Mouse (Mus musculus): Measurements from ENCODE around the gene Prkar2a. TPM values are rescaled to one million over a fixed set of nuclear protein-coding genes. Genes with fewer than 3 reads are reported as not detected.

Prkar2a gene
- polyA plus RNA-seq, 1 experiment from 2014 or later, result 8.2 TPM

DNA sequence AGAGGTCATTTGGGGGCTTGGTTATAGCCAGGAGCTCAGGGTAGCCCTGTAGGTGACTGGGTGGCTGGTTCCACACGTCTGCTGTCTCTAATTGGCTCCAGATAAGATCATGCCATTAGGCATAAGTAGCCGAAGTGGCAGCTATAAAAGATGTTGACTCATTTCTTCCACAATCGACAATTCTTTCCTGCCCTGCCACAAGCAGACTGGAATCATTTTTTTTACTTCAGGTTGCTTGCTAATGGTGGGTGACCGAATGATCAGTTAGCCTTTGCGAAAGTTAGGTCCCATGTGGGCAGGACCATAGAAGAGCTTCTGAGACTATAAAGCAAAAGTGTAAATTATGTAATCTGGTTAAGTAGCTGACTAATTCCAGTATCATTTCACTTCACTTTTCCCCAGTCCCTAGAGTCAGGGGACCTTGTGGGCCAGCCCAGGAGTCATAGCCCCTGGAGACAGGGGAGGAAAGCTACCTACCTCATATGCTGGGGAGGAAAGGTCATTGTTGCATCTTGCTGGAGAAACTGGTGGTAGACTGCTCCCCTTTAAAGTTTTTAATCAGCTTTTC lies 109.5 kb downstream of the Prkar2a start:
- WGBS (ENCODE audit: insufficient replicate concordance), result 88% methylated on average over 5 of the region's 5 CpGs
- Histone ChIP-seq H3K9me3 (ENCODE audit: low read length) (no peaks in the 10 kb centered on the region), H3K4me2 (ENCODE audit: low read depth, low read length) (peak overlapping the region; percentile 71), H3K36me3 (replicated peaks; ENCODE audit: insufficient read depth, low read length) (peaks cover 69% of the 10 kb centered on the region), H3K4me3 (ENCODE audit: low read depth, low read length) (peak overlapping the region; percentile 57; the same call in 1 of the 2 replicates), H3K9ac (replicated peaks) (peak overlapping the region; percentile 69; the same call in 1 of the 2 replicates), H3K4me1 (ENCODE audit: insufficient read depth) (peaks cover 27% of the 10 kb centered on the region), H3K27me3 (ENCODE audit: insufficient read depth, low read length) (no peaks in the 10 kb centered on the region), H3K27ac (ENCODE audit: low read depth) (peak overlapping the region; percentile 16; the same call in 1 of the 2 replicates)
- ATAC-seq (no peak), DNase-seq (peak; percentile 12)
- TF ChIP-seq CTCF (IDR thresholded peaks at IDR 0.05; ENCODE audit: low read depth), result no peak
- no peak for TF ChIP-seq EP300 (IDR thresholded peaks at IDR 0.05; ENCODE audit: low read depth)

DNA sequence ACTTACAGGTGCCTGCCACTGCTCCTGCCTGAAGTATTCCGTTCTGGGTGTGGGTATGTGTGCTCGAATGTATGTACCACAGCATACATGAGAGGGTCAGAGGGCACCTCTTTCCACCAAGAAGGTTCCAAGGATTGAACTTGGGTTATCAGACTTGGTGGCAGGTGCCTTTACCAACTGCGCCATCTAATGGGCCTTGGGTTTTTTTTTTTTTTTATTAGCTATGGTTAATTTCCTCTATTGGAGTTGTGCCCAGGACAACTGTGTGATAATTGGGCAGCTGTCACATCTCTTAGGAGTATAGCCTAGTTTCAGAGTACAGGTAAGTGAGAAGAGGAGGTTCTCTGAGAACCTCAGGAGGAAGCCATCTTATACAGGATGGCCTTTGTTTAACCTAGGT lies 110.5 kb downstream of the Prkar2a start:
- 0 out of 2 replicates have a peak overlapping the region, but pooled peaks have one; percentile 8 for H3K27ac ChIP-seq (ENCODE audit: low read depth)
- H3K4me2 ChIP-seq (ENCODE audit: low read depth, low read length), result peak overlapping the region; percentile 51; the same call in 1 of the 2 replicates
- no peaks in the 10 kb centered on the region for H3K27me3 ChIP-seq (ENCODE audit: insufficient read depth, low read length)
- TF ChIP-seq CTCF (IDR thresholded peaks at IDR 0.05; ENCODE audit: low read depth), result peak; percentile 17; the same call in 1 of the 2 replicates
- no peak for TF ChIP-seq EP300 (IDR thresholded peaks at IDR 0.05; ENCODE audit: low read depth)
- H3K4me1 ChIP-seq (ENCODE audit: insufficient read depth), result peaks cover 17% of the 10 kb centered on the region
- WGBS (ENCODE audit: insufficient replicate concordance), result 82% methylated on average over 3 of the region's 3 CpGs
- DNase-seq (peak; percentile 13), ATAC-seq (no peak)
- no peak overlapping the region for H3K9ac ChIP-seq (replicated peaks)
- no peaks in the 10 kb centered on the region for H3K9me3 ChIP-seq (ENCODE audit: low read length)
- peaks cover 79% of the 10 kb centered on the region for H3K36me3 ChIP-seq (replicated peaks; ENCODE audit: insufficient read depth, low read length)
- H3K4me3 ChIP-seq (ENCODE audit: low read depth, low read length), result no peak overlapping the region

Small RNAs within 50 kb of the gene (microRNA-seq; reads per million reads assigned to microRNA genes)
- not detected for gene Gm26298

Other genes starting within 250 kb of the Prkar2a start
- gene Ccdc71, start 228.8 kb upstream of the Prkar2a start, polyA plus RNA-seq (2015; fragmentation: Nextera tagmentation; extraction: Ambion mirVana), result 16.1 and 19.3 TPM in 2 replicates
- gene Klhdc8b, start 227.7 kb upstream of the Prkar2a start, polyA plus RNA-seq (2015; fragmentation: Nextera tagmentation; extraction: Ambion mirVana), result 8.5 and 9.1 TPM in 2 replicates
- gene Lamb2, start 209.6 kb upstream of the Prkar2a start, polyA plus RNA-seq (2015; fragmentation: Nextera tagmentation; extraction: Ambion mirVana), result 2.7 and 3.9 TPM in 2 replicates
- 13.8 and 17.0 TPM in 2 replicates for gene Usp19, start 198.7 kb upstream of the Prkar2a start, polyA plus RNA-seq (2015; fragmentation: Nextera tagmentation; extraction: Ambion mirVana)
- gene Qars, start 181.6 kb upstream of the Prkar2a start, polyA plus RNA-seq (2015; fragmentation: Nextera tagmentation; extraction: Ambion mirVana), result 33.0 and 33.3 TPM in 2 replicates
- gene Qrich1, start 172.5 kb upstream of the Prkar2a start, polyA plus RNA-seq (2015; fragmentation: Nextera tagmentation; extraction: Ambion mirVana), result 26.2 and 27.1 TPM in 2 replicates
- gene Impdh2, start 129.0 kb upstream of the Prkar2a start, polyA plus RNA-seq (2015; fragmentation: Nextera tagmentation; extraction: Ambion mirVana), result 45.6 and 49.5 TPM in 2 replicates
- gene Ndufaf3, start 121.9 kb upstream of the Prkar2a start, polyA plus RNA-seq (2015; fragmentation: Nextera tagmentation; extraction: Ambion mirVana), result 26.5 and 26.8 TPM in 2 replicates
- gene Dalrd3, start 119.4 kb upstream of the Prkar2a start, polyA plus RNA-seq (2015; fragmentation: Nextera tagmentation; extraction: Ambion mirVana), result 18.8 and 20.2 TPM in 2 replicates
- gene Wdr6, start 110.6 kb upstream of the Prkar2a start, polyA plus RNA-seq (2015; fragmentation: Nextera tagmentation; extraction: Ambion mirVana), result 4.5 and 5.7 TPM in 2 replicates
- gene P4htm, start 91.6 kb upstream of the Prkar2a start, polyA plus RNA-seq (2015; fragmentation: Nextera tagmentation; extraction: Ambion mirVana), result 0.40 and 0.41 TPM in 2 replicates
- 16.3 and 19.8 TPM in 2 replicates for gene Arih2, start 39.9 kb upstream of the Prkar2a start, polyA plus RNA-seq (2015; fragmentation: Nextera tagmentation; extraction: Ambion mirVana)
- gene Slc25a20, start 27.2 kb upstream of the Prkar2a start, polyA plus RNA-seq (2015; fragmentation: Nextera tagmentation; extraction: Ambion mirVana), result 104 and 114 TPM in 2 replicates
- gene Ip6k2, start 94.5 kb downstream of the Prkar2a start, polyA plus RNA-seq (2015; fragmentation: Nextera tagmentation; extraction: Ambion mirVana), result 12.4 and 18.6 TPM in 2 replicates
- gene Nckipsd, start 119.1 kb downstream of the Prkar2a start, polyA plus RNA-seq (2015; fragmentation: Nextera tagmentation; extraction: Ambion mirVana), result 4.5 TPM in 2 replicates
- gene Celsr3, start 137.0 kb downstream of the Prkar2a start, polyA plus RNA-seq (2015; fragmentation: Nextera tagmentation; extraction: Ambion mirVana), result 0.09 and 0.23 TPM in 2 replicates
- gene Slc26a6, start 164.0 kb downstream of the Prkar2a start, polyA plus RNA-seq (2015; fragmentation: Nextera tagmentation; extraction: Ambion mirVana), result 2.4 TPM in 2 replicates
- gene Tmem89, start 225.3 kb downstream of the Prkar2a start, polyA plus RNA-seq (2015; fragmentation: Nextera tagmentation; extraction: Ambion mirVana), result not detected in 2 replicates
- 333 and 345 TPM in 2 replicates for gene Uqcrc1, start 247.3 kb downstream of the Prkar2a start, polyA plus RNA-seq (2015; fragmentation: Nextera tagmentation; extraction: Ambion mirVana)

Data from liver, postnatal 0 days (tissue).